Mouse (Mus musculus): Measurements from ENCODE around the gene Fmo2. TPM values are rescaled to one million over a fixed set of nuclear protein-coding genes. Genes with fewer than 3 reads are reported as not detected.

The Fmo2 gene
- polyA plus RNA-seq, 1 experiment: 0.84 TPM

- Histone ChIP-seq H3K27ac (ENCODE audit: insufficient read depth, low read length) (no peak within 1 kb of the TSS), H3K4me3 (ENCODE audit: extremely low read depth, insufficient read depth, insufficient read length) (no peak within 1 kb of the TSS), H3K27me3 (ENCODE audit: control insufficient read depth, insufficient read depth, low read length) (no peaks in the 10 kb centered on the region), H3K4me1 (ENCODE audit: control insufficient read depth, insufficient read depth, insufficient read length) (no peaks in the 10 kb centered on the region), H3K36me3 (ENCODE audit: control insufficient read depth, insufficient read depth, low read length) (no peaks in the 10 kb centered on the region)
- TF ChIP-seq POLR2A (IDR thresholded peaks at IDR 0.05; ENCODE audit: low read depth, low read length) (no peak), CTCF (IDR thresholded peaks at IDR 0.05; ENCODE audit: extremely low read depth, insufficient read depth, insufficient read length, insufficient replicate concordance) (no peak)
- DNase-seq (ENCODE audit: low read depth in 1 of 2, low spot score in 2 of 2): no peak
- WGBS: 83% methylated on average over 6 of the region's 6 CpGs
Observed at GRCm38 (mm10) chr1:162937415-162937814, 38.9 kb upstream of the Fmo2 start, which contains the start of gene Fmo6. Fmo6 (minus strand) TSS chr1:162937515.

GRCm38 (mm10) chr1:162934374-162935012 is 36.0 kb upstream of the Fmo2 start:
- no peak for DNase-seq (ENCODE audit: low read depth in 1 of 2, low spot score in 2 of 2)
- no peaks in the 10 kb centered on the region for H3K36me3 ChIP-seq (ENCODE audit: control insufficient read depth, insufficient read depth, low read length)
- TF ChIP-seq CTCF (IDR thresholded peaks at IDR 0.05; ENCODE audit: extremely low read depth, insufficient read depth, insufficient read length, insufficient replicate concordance) (no peak), POLR2A (IDR thresholded peaks at IDR 0.05; ENCODE audit: low read depth, low read length) (no peak)
- no peaks in the 10 kb centered on the region for H3K27me3 ChIP-seq (ENCODE audit: control insufficient read depth, insufficient read depth, low read length)
- 85% methylated on average over 4 of the region's 4 CpGs for WGBS
- no peaks in the 10 kb centered on the region for H3K4me1 ChIP-seq (ENCODE audit: control insufficient read depth, insufficient read depth, insufficient read length)
- H3K4me3 ChIP-seq (ENCODE audit: extremely low read depth, insufficient read depth, insufficient read length): no peak overlapping the region
- no peak overlapping the region for H3K27ac ChIP-seq (ENCODE audit: insufficient read depth, low read length)

- H3K27me3 ChIP-seq (ENCODE audit: control insufficient read depth, insufficient read depth, low read length): no peaks in the 10 kb centered on the region
- no peaks in the 10 kb centered on the region for H3K4me1 ChIP-seq (ENCODE audit: control insufficient read depth, insufficient read depth, insufficient read length)
- TF ChIP-seq CTCF (IDR thresholded peaks at IDR 0.05; ENCODE audit: extremely low read depth, insufficient read depth, insufficient read length, insufficient replicate concordance): no peak
- TF ChIP-seq POLR2A (IDR thresholded peaks at IDR 0.05; ENCODE audit: low read depth, low read length): no peak
- no peak for DNase-seq (ENCODE audit: low read depth in 1 of 2, low spot score in 2 of 2)
- 87% methylated on average over 4 of the region's 4 CpGs for WGBS
- no peak overlapping the region for H3K4me3 ChIP-seq (ENCODE audit: extremely low read depth, insufficient read depth, insufficient read length)
- H3K27ac ChIP-seq (ENCODE audit: insufficient read depth, low read length): no peak overlapping the region
- no peaks in the 10 kb centered on the region for H3K36me3 ChIP-seq (ENCODE audit: control insufficient read depth, insufficient read depth, low read length)
Observed at GRCm38 (mm10) chr1:162932386-162932785, 33.9 kb upstream of the Fmo2 start.

- no peak overlapping the region for H3K27ac ChIP-seq (ENCODE audit: insufficient read depth, low read length)
- H3K27me3 ChIP-seq (ENCODE audit: control insufficient read depth, insufficient read depth, low read length): no peaks in the 10 kb centered on the region
- H3K36me3 ChIP-seq (ENCODE audit: control insufficient read depth, insufficient read depth, low read length): no peaks in the 10 kb centered on the region
- TF ChIP-seq POLR2A (IDR thresholded peaks at IDR 0.05; ENCODE audit: low read depth, low read length) (no peak), CTCF (IDR thresholded peaks at IDR 0.05; ENCODE audit: extremely low read depth, insufficient read depth, insufficient read length, insufficient replicate concordance) (no peak)
- H3K4me1 ChIP-seq (ENCODE audit: control insufficient read depth, insufficient read depth, insufficient read length): no peaks in the 10 kb centered on the region
- WGBS: 82% methylated on average over 5 of the region's 5 CpGs
- DNase-seq (ENCODE audit: low read depth in 1 of 2, low spot score in 2 of 2): no peak
- no peak overlapping the region for H3K4me3 ChIP-seq (ENCODE audit: extremely low read depth, insufficient read depth, insufficient read length)
Observed at GRCm38 (mm10) chr1:162931880-162932279, 33.4 kb upstream of the Fmo2 start.

- TF ChIP-seq CTCF (IDR thresholded peaks at IDR 0.05; ENCODE audit: extremely low read depth, insufficient read depth, insufficient read length, insufficient replicate concordance) (no peak), POLR2A (IDR thresholded peaks at IDR 0.05; ENCODE audit: low read depth, low read length) (no peak)
- Histone ChIP-seq H3K36me3 (ENCODE audit: control insufficient read depth, insufficient read depth, low read length) (no peaks in the 10 kb centered on the region), H3K27me3 (ENCODE audit: control insufficient read depth, insufficient read depth, low read length) (no peaks in the 10 kb centered on the region), H3K27ac (ENCODE audit: insufficient read depth, low read length) (no peak overlapping the region), H3K4me1 (ENCODE audit: control insufficient read depth, insufficient read depth, insufficient read length) (no peaks in the 10 kb centered on the region), H3K4me3 (ENCODE audit: extremely low read depth, insufficient read depth, insufficient read length) (no peak overlapping the region)
- 69% methylated on average over 4 of the region's 4 CpGs for WGBS
- no peak for DNase-seq (ENCODE audit: low read depth in 1 of 2, low spot score in 2 of 2)
Observed at GRCm38 (mm10) chr1:162931310-162931875, 32.9 kb upstream of the Fmo2 start.

GRCm38 (mm10) chr1:162930631-162931030 is 32.1 kb upstream of the Fmo2 start:
- Histone ChIP-seq H3K4me3 (ENCODE audit: extremely low read depth, insufficient read depth, insufficient read length) (no peak overlapping the region), H3K4me1 (ENCODE audit: control insufficient read depth, insufficient read depth, insufficient read length) (no peaks in the 10 kb centered on the region), H3K36me3 (ENCODE audit: control insufficient read depth, insufficient read depth, low read length) (no peaks in the 10 kb centered on the region), H3K27ac (ENCODE audit: insufficient read depth, low read length) (no peak overlapping the region), H3K27me3 (ENCODE audit: control insufficient read depth, insufficient read depth, low read length) (no peaks in the 10 kb centered on the region)
- DNase-seq (ENCODE audit: low read depth in 1 of 2, low spot score in 2 of 2): no peak
- TF ChIP-seq POLR2A (IDR thresholded peaks at IDR 0.05; ENCODE audit: low read depth, low read length): no peak
- no peak for TF ChIP-seq CTCF (IDR thresholded peaks at IDR 0.05; ENCODE audit: extremely low read depth, insufficient read depth, insufficient read length, insufficient replicate concordance)
- 70% methylated on average over 2 of the region's 2 CpGs for WGBS

- Histone ChIP-seq H3K27ac (ENCODE audit: insufficient read depth, low read length) (no peak overlapping the region), H3K27me3 (ENCODE audit: control insufficient read depth, insufficient read depth, low read length) (no peaks in the 10 kb centered on the region), H3K4me3 (ENCODE audit: extremely low read depth, insufficient read depth, insufficient read length) (no peak overlapping the region), H3K4me1 (ENCODE audit: control insufficient read depth, insufficient read depth, insufficient read length) (no peaks in the 10 kb centered on the region), H3K36me3 (ENCODE audit: control insufficient read depth, insufficient read depth, low read length) (no peaks in the 10 kb centered on the region)
- DNase-seq (ENCODE audit: low read depth in 1 of 2, low spot score in 2 of 2): no peak
- no peak for TF ChIP-seq POLR2A (IDR thresholded peaks at IDR 0.05; ENCODE audit: low read depth, low read length)
- TF ChIP-seq CTCF (IDR thresholded peaks at IDR 0.05; ENCODE audit: extremely low read depth, insufficient read depth, insufficient read length, insufficient replicate concordance): no peak
- WGBS: 80% methylated on average over 3 of the region's 3 CpGs
Observed at GRCm38 (mm10) chr1:162929146-162929545, 30.6 kb upstream of the Fmo2 start.
